Mouse (Mus musculus) embryonic fibroblast, embryonic 13.5 days (primary cell): ENCODE data around the gene Sfn. TPM values are rescaled to one million over a fixed set of nuclear protein-coding genes. Genes with fewer than 3 reads are reported as not detected.

ENCODE experiments used
- H3K27ac ChIP-seq: 2 replicates; pipeline ENCODE4 v1.5.1; 2012; ENCODE audit warnings: low read length, control low read depth, inconsistent platforms; ENCODE audit not compliant: insufficient read depth
- H3K4me1 ChIP-seq: 2 replicates; pipeline ENCODE4 v1.6.1; 2011; ENCODE audit warnings: low read length; ENCODE audit not compliant: control insufficient read depth, insufficient read depth
- H3K4me3 ChIP-seq: 2 replicates; pipeline ENCODE4 v1.5.1; 2011; ENCODE audit warnings: mild to moderate bottlenecking, control low read depth, low read length; ENCODE audit not compliant: insufficient read depth
- CTCF ChIP-seq: IDR thresholded peaks from 2 replicates; pipeline ENCODE4 v1.5.1; 2011; ENCODE audit warnings: mild to moderate bottlenecking, control low read depth, low read length, moderate library complexity, borderline replicate concordance; ENCODE audit not compliant: insufficient read depth
- POLR2A ChIP-seq: IDR thresholded peaks from 2 replicates; pipeline ENCODE4 v1.6.1; 2011; ENCODE audit warnings: low read depth, mild to moderate bottlenecking, control low read depth, low read length, moderate library complexity
- polyA plus RNA-seq: library from polyadenylated mRNA; stranded (reverse); fragments of >200 nt; gene quantifications from 2 replicates; pipeline ENCODE4 v1.2.4, GENCODE M21; 2011; ENCODE audit warnings: low read depth; ENCODE audit not compliant: missing spikeins, insufficient read length

Gene Sfn
- polyA plus RNA-seq, 1 experiment, result 8.4 TPM

GRCm38 (mm10) chr4:133631071-133631768, 29.3 kb upstream of the Sfn start:
- no peak for TF ChIP-seq POLR2A
- no peak for TF ChIP-seq CTCF
- no peak overlapping the region for H3K27ac ChIP-seq
- peaks cover 14% of the 10 kb centered on the region for H3K4me1 ChIP-seq
- H3K4me3 ChIP-seq, result no peak overlapping the region

GRCm38 (mm10) chr4:133630326-133630920, 28.5 kb upstream of the Sfn start:
- no peak overlapping the region for H3K27ac ChIP-seq
- TF ChIP-seq CTCF (no peak), POLR2A (no peak)
- H3K4me1 ChIP-seq, result peaks cover 21% of the 10 kb centered on the region
- no peak overlapping the region for H3K4me3 ChIP-seq

GRCm38 (mm10) chr4:133629191-133629590, 27.2 kb upstream of the Sfn start:
- no peak for TF ChIP-seq CTCF
- no peak for TF ChIP-seq POLR2A
- H3K4me3 ChIP-seq, result no peak overlapping the region
- H3K4me1 ChIP-seq, result peaks cover 21% of the 10 kb centered on the region
- no peak overlapping the region for H3K27ac ChIP-seq

GRCm38 (mm10) chr4:133628517-133628916, 26.5 kb upstream of the Sfn start:
- no peak overlapping the region for H3K4me3 ChIP-seq
- no peak overlapping the region for H3K27ac ChIP-seq
- H3K4me1 ChIP-seq, result peaks cover 21% of the 10 kb centered on the region
- no peak for TF ChIP-seq POLR2A
- no peak for TF ChIP-seq CTCF

- H3K4me3 ChIP-seq, result no peak overlapping the region
- no peak for TF ChIP-seq POLR2A
- H3K27ac ChIP-seq, result no peak overlapping the region
- peaks cover 21% of the 10 kb centered on the region for H3K4me1 ChIP-seq
These were observed 25.1 kb upstream of the Sfn start for GRCm38 (mm10) chr4:133627039-133627438.

GRCm38 (mm10) chr4:133626621-133627020, 24.7 kb upstream of the Sfn start:
- TF ChIP-seq CTCF (no peak), POLR2A (no peak)
- H3K27ac ChIP-seq, result no peak overlapping the region
- H3K4me3 ChIP-seq, result no peak overlapping the region

GRCm38 (mm10) chr4:133626221-133626620, 24.3 kb upstream of the Sfn start:
- no peak for TF ChIP-seq POLR2A
- TF ChIP-seq CTCF, result no peak
- Histone ChIP-seq H3K4me1 (peaks cover 19% of the 10 kb centered on the region), H3K4me3 (no peak overlapping the region), H3K27ac (peak overlapping the region; percentile 37)

More at GRCm38 (mm10) chr4:133626621-133627020, 24.7 kb upstream of the Sfn start:
- peaks cover 21% of the 10 kb centered on the region for H3K4me1 ChIP-seq

GRCm38 (mm10) chr4:133625621-133626071, 23.7 kb upstream of the Sfn start:
- peak overlapping the region; percentile 37 for H3K27ac ChIP-seq
- no peak overlapping the region for H3K4me3 ChIP-seq
- TF ChIP-seq CTCF (no peak), POLR2A (no peak)
- H3K4me1 ChIP-seq, result peaks cover 18% of the 10 kb centered on the region

- TF ChIP-seq POLR2A (no peak), CTCF (no peak)
- Histone ChIP-seq H3K4me3 (no peak overlapping the region), H3K4me1 (peaks cover 18% of the 10 kb centered on the region), H3K27ac (no peak overlapping the region)
These were observed 22.9 kb upstream of the Sfn start for GRCm38 (mm10) chr4:133624830-133625229.

GRCm38 (mm10) chr4:133622161-133622695, 20.3 kb upstream of the Sfn start:
- Histone ChIP-seq H3K27ac (no peak overlapping the region), H3K4me1 (peaks cover 16% of the 10 kb centered on the region), H3K4me3 (no peak overlapping the region)
- TF ChIP-seq CTCF, result no peak
- TF ChIP-seq POLR2A, result no peak
